Mouse (Mus musculus): Measurements from ENCODE around the gene Fbxo36.

DNA sequence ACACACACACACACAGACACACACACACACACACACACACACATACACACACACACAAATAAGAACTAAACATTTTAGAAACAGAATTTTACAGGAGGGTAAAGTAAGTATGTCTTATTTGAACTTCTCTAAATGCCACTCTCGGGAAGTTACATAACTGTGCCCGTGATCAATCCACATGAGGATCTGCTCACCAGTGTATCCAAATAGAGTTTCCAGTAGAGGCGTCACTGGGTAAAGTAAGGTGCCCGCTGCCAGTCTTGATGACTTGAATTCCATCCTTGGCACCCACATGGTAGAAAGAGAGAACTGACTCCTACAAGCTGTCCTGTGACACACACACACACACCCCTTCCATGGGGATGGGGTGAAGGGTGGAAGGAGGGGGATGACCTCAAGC, 43.3 kb downstream of the Fbxo36 start:
- TF ChIP-seq CTCF (IDR thresholded peaks at IDR 0.05; ENCODE audit: control insufficient read depth, insufficient read depth, insufficient replicate concordance, low read depth, low read length), result no peak
- TF ChIP-seq POLR2A (IDR thresholded peaks at IDR 0.05; ENCODE audit: control insufficient read depth, low read depth, low read length), result no peak
